Mouse (Mus musculus): Measurements from ENCODE around the gene H2-Aa. TPM values are rescaled to one million over a fixed set of nuclear protein-coding genes. Genes with fewer than 3 reads are reported as not detected.
"Not testable (repeated sequence)": the region's sequence is repeated elsewhere in the genome, so short reads cannot be mapped to it uniquely, and the experiment has no call there.

H2-Aa gene
- total RNA-seq (2021) = 1 to 10 TPM; 2.1 to 3.1 TPM
- long read RNA-seq, experiment 1, transcript H2-Aa-201 (5 exons, 1,128 nt) = major isoform, 6 of 6 reads
- long read RNA-seq, experiment 1, partial matches to known transcripts = 0 of 6 reads
- long read RNA-seq, experiment 1, other reads (novel, unspliced or antisense) = 0 of 6 reads
- long read RNA-seq, experiment 2, transcript H2-Aa-201 (5 exons, 1,128 nt) = major isoform, 6 of 6 reads
- long read RNA-seq, experiment 2, partial matches to known transcripts = 0 of 6 reads
- long read RNA-seq, experiment 2, other reads (novel, unspliced or antisense) = 0 of 6 reads

- peak; percentile 40 to 62 for DNase-seq (ENCODE audit: low spot score in 2 of 2)
Measured at GRCm38 (mm10) chr17:34287648-34288047, at the start of gene H2-Aa. TSS of gene H2-Aa (minus strand) at chr17:34287823.

DNA sequence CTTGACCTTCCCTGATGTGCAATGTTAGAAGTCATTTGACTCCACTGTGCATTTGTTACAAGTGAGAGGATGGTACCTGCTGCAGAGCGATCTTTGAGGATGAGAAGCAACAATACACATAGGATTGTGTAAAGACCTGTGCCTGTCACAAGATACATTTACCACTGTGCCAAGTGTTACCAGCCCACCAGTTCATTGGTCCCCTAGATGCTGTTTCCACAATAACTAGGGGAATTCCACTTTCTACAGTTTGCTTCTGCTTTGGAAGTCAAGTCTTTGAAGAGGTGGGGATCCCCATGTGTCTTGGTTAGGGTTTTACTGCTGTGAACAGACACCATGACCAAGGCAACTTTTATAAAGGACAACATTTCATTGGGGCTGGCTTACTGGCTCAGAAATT, 43.6 kb upstream of the H2-Aa start:
- DNase-seq (ENCODE audit: low spot score in 2 of 2) = no peak

GRCm38 (mm10) chr17:34329807-34330206, 42.2 kb upstream of the H2-Aa start:
- no peak for DNase-seq (ENCODE audit: low spot score in 2 of 2)

DNA sequence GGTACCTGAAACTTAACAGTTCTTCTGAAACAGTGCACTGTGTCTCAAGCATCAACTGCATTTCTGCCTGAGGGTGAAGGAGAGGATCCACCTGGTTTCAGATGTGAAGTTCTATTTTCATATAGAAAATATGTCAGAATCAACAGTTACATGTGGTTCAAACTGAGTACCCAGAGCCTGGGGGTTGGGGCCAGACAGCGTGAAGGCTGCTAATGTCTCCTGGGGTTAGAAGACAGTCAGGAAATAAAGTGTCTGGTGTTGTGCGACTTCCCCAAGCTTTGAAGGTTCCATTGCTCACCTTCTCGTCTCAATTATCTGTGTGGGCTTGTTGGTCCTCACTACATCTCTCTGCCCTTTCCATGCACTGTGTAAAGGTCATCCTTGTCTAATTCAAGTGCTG, 38.8 kb upstream of the H2-Aa start:
- no peak for DNase-seq (ENCODE audit: low spot score in 2 of 2)

DNA sequence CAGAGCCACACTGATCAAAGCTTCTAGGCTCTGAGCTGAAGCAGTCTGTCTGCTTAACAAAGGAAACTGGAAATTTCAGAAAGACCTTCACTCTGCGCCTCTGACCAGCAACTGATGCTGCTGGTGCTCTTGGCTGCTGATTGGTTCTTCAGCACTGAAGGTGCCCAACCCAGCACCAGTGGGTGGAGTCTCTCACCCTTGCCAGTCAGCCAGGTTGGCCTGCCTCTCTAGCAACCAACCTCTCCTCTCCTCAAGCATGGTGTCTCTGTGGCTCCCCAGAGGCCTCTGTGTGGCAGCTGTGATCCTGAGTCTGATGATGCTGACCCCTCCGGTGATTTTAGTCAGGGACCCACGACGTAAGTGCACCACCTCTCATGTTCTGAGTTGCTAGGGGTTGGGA, 37.8 kb upstream of the H2-Aa start, which contains the start of gene H2-Eb2:
Gene H2-Eb2 (plus strand): TSS at position 230 of the 400 bp plus-strand sequence.
- DNase-seq (ENCODE audit: low spot score in 2 of 2) = no peak

DNA sequence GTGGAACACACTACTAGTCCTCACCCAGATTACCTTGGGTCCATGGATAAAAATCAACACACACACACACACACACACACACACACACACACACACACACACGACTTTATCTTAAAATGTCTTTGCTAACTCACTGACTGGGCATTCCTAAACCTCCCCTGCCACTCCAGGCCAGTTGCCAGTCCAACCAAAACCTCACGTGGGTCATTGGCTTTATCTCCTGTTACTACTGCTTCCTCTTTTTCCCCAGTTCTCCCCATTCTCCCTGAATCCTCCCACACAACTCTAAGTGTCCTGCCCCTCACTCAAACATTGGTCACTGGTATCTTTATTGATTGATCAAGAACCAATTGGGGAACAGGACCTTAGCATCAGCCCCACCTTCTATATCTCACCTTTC, 29.7 kb upstream of the H2-Aa start:
- DNase-seq (ENCODE audit: low spot score in 2 of 2) = no peak

- no peak for DNase-seq (ENCODE audit: low spot score in 2 of 2)
Measured at GRCm38 (mm10) chr17:34316697-34317096, 29.1 kb upstream of the H2-Aa start.

GRCm38 (mm10) chr17:34315512-34315911, 27.9 kb upstream of the H2-Aa start:
- no peak for DNase-seq (ENCODE audit: low spot score in 2 of 2)

- DNase-seq (ENCODE audit: low spot score in 2 of 2) = no peak
Measured at GRCm38 (mm10) chr17:34314286-34314685, 26.7 kb upstream of the H2-Aa start.

DNA sequence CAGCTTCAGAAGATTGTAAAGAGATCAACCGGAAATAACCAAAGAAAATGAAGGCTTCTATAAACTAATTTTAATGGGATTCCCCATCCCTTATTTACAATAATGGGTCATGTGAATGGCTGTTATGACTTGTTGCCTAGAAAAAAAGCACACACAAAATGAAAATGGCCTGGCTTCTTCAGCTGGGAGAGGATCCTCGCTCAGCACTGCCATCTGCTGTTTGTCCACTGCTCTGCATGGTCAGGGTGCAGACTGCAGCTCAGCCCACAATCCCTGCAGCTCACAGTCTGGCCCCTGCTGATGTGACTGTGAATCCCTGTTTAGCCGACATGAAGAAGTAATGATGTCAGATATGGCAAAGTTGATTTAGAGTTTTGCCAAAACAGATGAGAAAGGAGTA, 25.8 kb upstream of the H2-Aa start:
- peak; percentile 70 to 78 for DNase-seq (ENCODE audit: low spot score in 2 of 2)

DNA sequence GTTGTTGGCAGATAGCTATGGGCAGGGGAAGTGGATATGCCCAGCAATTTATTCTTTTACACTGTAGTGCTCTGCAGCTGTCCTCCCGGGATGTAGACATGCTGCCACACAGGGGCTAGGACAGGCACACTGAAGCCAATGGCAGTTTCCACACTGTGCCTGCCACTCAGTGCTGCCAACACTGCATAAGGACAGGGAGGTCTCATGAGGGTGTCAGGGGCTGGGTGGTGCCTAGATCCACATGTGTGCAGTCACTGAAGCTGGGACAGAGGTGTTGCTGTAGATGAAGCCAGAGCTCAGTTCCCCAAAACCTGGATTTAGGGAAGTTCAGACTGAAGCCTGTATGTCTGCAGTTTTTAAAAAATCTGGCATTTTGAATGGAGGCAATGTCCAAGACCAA, 24.6 kb upstream of the H2-Aa start:
- DNase-seq (ENCODE audit: low spot score in 2 of 2) = no peak

GRCm38 (mm10) chr17:34310526-34310925, 22.9 kb upstream of the H2-Aa start:
- not testable (repeated sequence) for DNase-seq (ENCODE audit: low spot score in 2 of 2)

- DNase-seq (ENCODE audit: low spot score in 2 of 2) = peak in 1 of 2 experiments; percentile 65
Measured at GRCm38 (mm10) chr17:34309683-34310385, 22.2 kb upstream of the H2-Aa start.

DNA sequence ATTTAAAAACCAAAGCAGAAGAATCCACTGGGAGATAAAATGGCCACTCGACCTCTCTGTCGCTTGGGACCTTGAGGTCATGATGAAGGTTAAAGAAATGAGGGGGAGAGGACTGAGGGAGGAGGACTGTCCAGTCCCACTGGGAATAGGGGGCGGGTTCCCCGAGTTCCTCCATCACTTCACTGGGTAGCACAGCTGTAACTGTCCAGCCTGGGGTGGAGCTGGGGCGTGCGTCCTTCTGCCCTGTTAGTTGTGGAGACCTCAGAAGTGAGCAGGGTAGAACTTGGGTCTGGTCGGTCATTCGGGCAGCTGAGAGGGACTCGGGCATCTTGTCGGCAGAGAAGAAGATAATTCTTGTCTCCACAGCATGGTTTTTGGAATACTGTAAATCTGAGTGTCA, 21.6 kb upstream of the H2-Aa start:
- DNase-seq (ENCODE audit: low spot score in 2 of 2) = no peak

DNA sequence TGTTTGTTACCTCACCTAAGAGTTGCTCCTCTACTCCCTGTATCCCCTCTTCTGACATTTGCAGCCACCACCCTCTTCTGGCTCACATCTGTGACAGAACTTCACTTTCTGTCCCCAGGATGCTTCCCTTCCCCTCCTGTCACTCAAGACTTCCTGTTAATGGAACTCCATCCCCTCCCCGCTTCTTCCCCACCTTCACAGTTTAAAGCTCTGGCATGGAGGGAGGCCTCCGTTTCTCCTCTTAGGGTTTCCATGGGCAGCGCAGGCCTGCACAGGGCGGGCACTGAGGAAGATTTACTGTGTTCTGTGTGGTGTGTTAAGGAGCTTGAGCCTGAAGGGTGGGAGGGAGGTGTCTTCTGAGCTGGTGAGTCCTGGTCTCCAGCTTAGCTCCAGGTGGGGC, 20.5 kb upstream of the H2-Aa start:
- no peak for DNase-seq (ENCODE audit: low spot score in 2 of 2)

- no peak for DNase-seq (ENCODE audit: low spot score in 2 of 2)
Measured at GRCm38 (mm10) chr17:34307216-34307615, 19.6 kb upstream of the H2-Aa start.

- DNase-seq (ENCODE audit: low spot score in 2 of 2) = no peak
Measured at GRCm38 (mm10) chr17:34306407-34306806, 18.8 kb upstream of the H2-Aa start.

DNA sequence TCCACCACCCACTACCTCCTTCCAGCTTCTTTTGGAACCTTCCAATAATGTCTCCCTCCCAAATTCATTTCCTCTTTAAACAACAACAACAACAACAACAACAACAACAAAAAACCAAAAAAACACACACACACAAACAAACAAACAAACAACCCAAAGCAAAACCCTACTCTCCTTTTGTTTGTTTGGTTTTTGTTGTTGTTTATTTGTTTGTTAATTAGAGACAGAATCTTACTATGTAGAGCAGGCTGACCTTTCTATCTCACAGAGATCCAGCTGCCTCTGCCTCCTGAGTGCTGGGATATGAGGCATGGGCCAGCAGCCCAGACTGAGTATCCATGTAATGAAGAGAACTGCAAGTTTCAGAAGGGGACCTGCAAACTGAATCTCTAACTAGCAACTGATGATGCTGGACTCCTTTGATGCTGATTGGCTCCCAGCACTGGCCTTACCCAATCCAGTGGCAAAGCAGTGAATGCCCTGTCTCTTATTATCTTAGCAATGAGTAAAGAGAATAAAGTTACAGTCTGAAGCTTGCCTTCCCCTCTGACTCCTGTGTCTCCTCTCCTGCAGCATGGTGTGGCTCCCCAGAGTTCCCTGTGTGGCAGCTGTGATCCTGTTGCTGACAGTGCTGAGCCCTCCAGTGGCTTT, 17.9 kb upstream of the H2-Aa start, which contains the start of gene H2-Eb1:
Gene H2-Eb1 (plus strand): TSS at position 488 of the 651 bp plus-strand sequence.
- DNase-seq (ENCODE audit: low spot score in 2 of 2) = peak; percentile 52 to 64

- DNase-seq (ENCODE audit: low spot score in 2 of 2) = peak in 1 of 2 experiments; percentile 41
Measured at GRCm38 (mm10) chr17:34304751-34305150, 17.1 kb upstream of the H2-Aa start.

GRCm38 (mm10) chr17:34303789-34304188, 16.2 kb upstream of the H2-Aa start:
- DNase-seq (ENCODE audit: low spot score in 2 of 2) = no peak

- no peak for DNase-seq (ENCODE audit: low spot score in 2 of 2)
Measured at GRCm38 (mm10) chr17:34301670-34302190, 14.1 kb upstream of the H2-Aa start.
